Mouse (Mus musculus): ENCODE results near the gene Gm21874. TPM values are rescaled to one million over a fixed set of nuclear protein-coding genes. Genes with fewer than 3 reads are reported as not detected.

Gene Gm21874
- not detected for polyA plus RNA-seq (2014; fragmentation: Illumina TruSeq; extraction: RNeasy Lipid Tissue Mini Kit (QIAGEN cat#74804); ENCODE audit: low replicate concordance)

DNA sequence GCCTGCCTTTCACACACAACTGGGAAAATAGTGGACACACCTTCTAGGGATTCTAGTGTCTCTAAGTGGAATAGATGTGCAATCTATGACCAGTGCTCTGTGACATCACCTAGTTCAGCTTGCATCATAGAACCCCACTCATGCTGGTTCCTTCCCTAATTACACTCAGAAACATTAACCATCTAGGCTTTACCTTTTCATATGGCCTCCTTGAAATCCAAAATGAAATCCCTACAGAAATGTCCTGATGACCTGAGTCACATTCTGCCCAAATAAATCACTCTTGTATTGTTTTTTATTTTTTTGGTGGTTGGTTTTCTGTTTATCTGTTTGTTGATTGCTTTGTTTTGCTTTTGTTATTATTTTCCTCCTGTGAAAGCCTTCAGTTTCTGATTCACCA is at the start of gene Gm21874:
Gm21874 (minus strand) TSS at position 101 of the 400 bp plus-strand sequence.

Other genes with a start within 250 kb of the Gm21874 start
- gene Gm21721, start 214.0 kb downstream of the Gm21874 start, polyA plus RNA-seq (2014; fragmentation: Illumina TruSeq; extraction: RNeasy Lipid Tissue Mini Kit (QIAGEN cat#74804); ENCODE audit: low replicate concordance) = not detected
- not detected for gene Gm21812, start 69.0 kb downstream of the Gm21874 start, polyA plus RNA-seq (2014; fragmentation: Illumina TruSeq; extraction: RNeasy Lipid Tissue Mini Kit (QIAGEN cat#74804); ENCODE audit: low replicate concordance)

All from small intestine, adult 10 weeks (tissue).